Mouse (Mus musculus) embryo, embryonic 10.5 days (tissue): ENCODE measurements around the gene Lrrc8d.
"Not testable (repeated sequence)": the region's sequence is repeated elsewhere in the genome, so short reads cannot be mapped to it uniquely, and the experiment has no call there.

Source experiments
- DNase-seq: peaks from one replicate; pipeline ENCODE4 v3.0.0-alpha.2; 2015; ENCODE audit warnings: low spot score

Lrrc8d gene

GRCm38 (mm10) chr5:105859716-105860460 lies 160.1 kb downstream of the Lrrc8d start:
- peak; percentile 48 for DNase-seq

GRCm38 (mm10) chr5:105860461-105860835 lies 160.7 kb downstream of the Lrrc8d start:
- no peak for DNase-seq

GRCm38 (mm10) chr5:105861616-105862015 lies 161.8 kb downstream of the Lrrc8d start:
- DNase-seq = no peak

- not testable (repeated sequence) for DNase-seq
Observed at GRCm38 (mm10) chr5:105865110-105865628, 165.4 kb downstream of the Lrrc8d start.

GRCm38 (mm10) chr5:105867427-105867826 lies 167.7 kb downstream of the Lrrc8d start:
- DNase-seq = no peak

- no peak for DNase-seq
Observed at GRCm38 (mm10) chr5:105867841-105868447, 168.2 kb downstream of the Lrrc8d start.

- DNase-seq = peak; percentile 92
Observed at GRCm38 (mm10) chr5:105868593-105868992, 168.8 kb downstream of the Lrrc8d start.

GRCm38 (mm10) chr5:105869739-105870138 lies 170.0 kb downstream of the Lrrc8d start:
- DNase-seq = no peak

GRCm38 (mm10) chr5:105871140-105871539 lies 171.4 kb downstream of the Lrrc8d start:
- no peak for DNase-seq

GRCm38 (mm10) chr5:105872176-105872575 lies 172.4 kb downstream of the Lrrc8d start:
- no peak for DNase-seq

- DNase-seq = no peak
Observed at GRCm38 (mm10) chr5:105872916-105873315, 173.1 kb downstream of the Lrrc8d start.

- DNase-seq = no peak
Observed at GRCm38 (mm10) chr5:105873774-105874173, 174.0 kb downstream of the Lrrc8d start.

GRCm38 (mm10) chr5:105874476-105874875 lies 174.7 kb downstream of the Lrrc8d start:
- DNase-seq = no peak

GRCm38 (mm10) chr5:105876068-105876924 lies 176.5 kb downstream of the Lrrc8d start, which contains the start of gene Zfp326:
Gene Zfp326, plus strand, starts transcription at chr5:105876565.
- peak; percentile 95 for DNase-seq

- DNase-seq = peak; percentile 53
Observed at GRCm38 (mm10) chr5:105876925-105877774, 177.4 kb downstream of the Lrrc8d start.
